Mouse (Mus musculus) c-Kit-positive CD71-negative TER-119-negative erythroid progenitor cells, embryonic 14.5 days (primary cell): ENCODE measurements around the gene Synm.

ENCODE experiments used
- DNase-seq: peaks from one replicate; pipeline ENCODE4 v3.0.0-alpha.2; 2013; ENCODE audit warnings: low read depth

Synm gene

GRCm38 (mm10) chr7:67747731-67748305 is 11.7 kb downstream of the Synm start:
- no peak for DNase-seq

GRCm38 (mm10) chr7:67741706-67742105 is 17.8 kb downstream of the Synm start:
- no peak for DNase-seq

- DNase-seq, result no peak
These were observed 18.7 kb downstream of the Synm start for GRCm38 (mm10) chr7:67740796-67741195.

- DNase-seq, result no peak
These were observed 19.2 kb downstream of the Synm start for GRCm38 (mm10) chr7:67740382-67740781.

- no peak for DNase-seq
These were observed 27.3 kb downstream of the Synm start for GRCm38 (mm10) chr7:67732276-67732675.

- DNase-seq, result no peak
These were observed 29.0 kb downstream of the Synm start for GRCm38 (mm10) chr7:67730431-67731110.

GRCm38 (mm10) chr7:67728809-67729208 is 30.7 kb downstream of the Synm start:
- DNase-seq, result no peak

GRCm38 (mm10) chr7:67728203-67728602 is 31.3 kb downstream of the Synm start:
- DNase-seq, result no peak

- no peak for DNase-seq
These were observed 34.5 kb downstream of the Synm start for GRCm38 (mm10) chr7:67725016-67725415.

- no peak for DNase-seq
These were observed 35.0 kb downstream of the Synm start for GRCm38 (mm10) chr7:67724536-67724935.

GRCm38 (mm10) chr7:67722163-67722562 is 37.4 kb downstream of the Synm start:
- no peak for DNase-seq

GRCm38 (mm10) chr7:67718804-67719203 is 40.7 kb downstream of the Synm start:
- DNase-seq, result no peak

- DNase-seq, result no peak
These were observed 42.0 kb downstream of the Synm start for GRCm38 (mm10) chr7:67717520-67717919.

- DNase-seq, result no peak
These were observed 42.6 kb downstream of the Synm start for GRCm38 (mm10) chr7:67716925-67717324.

- no peak for DNase-seq
These were observed 43.2 kb downstream of the Synm start for GRCm38 (mm10) chr7:67716213-67716878.

GRCm38 (mm10) chr7:67715176-67715575 is 44.4 kb downstream of the Synm start:
- DNase-seq, result no peak

GRCm38 (mm10) chr7:67713820-67714510 is 45.6 kb downstream of the Synm start:
- DNase-seq, result no peak

- DNase-seq, result no peak
These were observed 49.3 kb downstream of the Synm start for GRCm38 (mm10) chr7:67710216-67710615.

GRCm38 (mm10) chr7:67708160-67708559 is 51.4 kb downstream of the Synm start:
- DNase-seq, result no peak

GRCm38 (mm10) chr7:67701252-67701914 is 58.2 kb downstream of the Synm start:
- DNase-seq, result no peak

- peak; percentile 48 for DNase-seq
These were observed 58.7 kb downstream of the Synm start for GRCm38 (mm10) chr7:67700846-67701245.

GRCm38 (mm10) chr7:67699301-67699700 is 60.2 kb downstream of the Synm start:
- no peak for DNase-seq
